Mouse (Mus musculus): Measurements from ENCODE around the gene Hsd11b2.

Hsd11b2 gene

DNA sequence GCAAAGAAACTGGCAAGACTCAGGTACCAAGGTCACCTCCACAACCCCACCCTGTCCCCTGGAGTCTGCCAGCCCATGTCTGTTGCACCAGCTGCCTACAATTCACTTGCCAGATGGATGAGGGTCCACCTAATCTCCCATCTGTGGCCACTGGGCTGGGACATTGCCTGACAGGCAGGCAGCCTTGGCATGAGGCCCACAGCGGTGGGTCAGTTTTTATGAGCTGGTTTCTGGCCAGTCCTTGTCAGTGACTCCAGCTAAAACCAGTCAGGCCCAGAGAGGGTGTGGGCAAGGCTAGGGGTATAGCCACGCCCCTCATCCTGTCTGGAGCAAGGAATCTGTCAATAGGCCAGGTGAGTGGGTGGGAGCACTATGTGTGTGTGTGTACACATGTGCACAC lies 8.6 kb downstream of the Hsd11b2 start:
- no peak for DNase-seq (ENCODE audit: low read depth)

DNA sequence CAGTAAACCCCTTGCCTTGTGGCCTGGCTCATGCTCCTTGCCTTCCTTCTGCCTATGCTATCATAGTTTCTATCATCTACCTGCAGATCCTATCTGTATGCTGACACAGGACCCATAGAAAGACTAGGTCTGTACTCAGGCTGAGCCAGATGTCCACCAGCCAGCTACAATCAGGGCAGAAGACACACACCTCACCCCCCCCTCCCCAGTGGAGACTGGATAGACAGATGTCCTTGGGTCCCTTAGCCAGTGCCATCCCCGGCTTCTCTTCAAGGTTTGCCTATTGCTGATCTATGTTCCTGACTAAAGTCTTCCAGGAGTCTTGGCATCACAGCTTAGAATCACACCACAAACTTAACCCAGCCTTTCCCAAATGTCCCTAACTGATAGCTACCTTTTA lies 9.7 kb downstream of the Hsd11b2 start:
- no peak for DNase-seq (ENCODE audit: low read depth)

DNA sequence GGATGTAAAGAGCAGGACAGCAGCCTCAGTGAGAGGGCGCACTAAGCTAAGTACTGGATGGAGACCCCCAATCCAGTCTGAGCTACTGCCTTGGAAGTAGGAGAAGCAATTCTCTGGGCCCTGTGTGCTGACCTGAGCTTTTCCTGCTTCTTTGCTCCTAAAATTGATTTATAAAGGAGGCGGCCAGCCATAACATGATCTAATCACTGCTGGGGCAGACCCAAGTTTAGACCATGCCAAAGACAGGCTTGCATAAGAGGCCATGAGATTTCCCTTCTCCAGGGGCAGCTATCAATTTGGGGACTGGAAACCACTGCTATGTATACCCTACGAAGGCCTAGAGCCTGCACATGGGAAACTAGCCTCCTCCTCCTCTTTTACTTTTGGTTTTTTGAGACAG lies 10.7 kb downstream of the Hsd11b2 start:
- no peak for DNase-seq (ENCODE audit: low read depth)

DNA sequence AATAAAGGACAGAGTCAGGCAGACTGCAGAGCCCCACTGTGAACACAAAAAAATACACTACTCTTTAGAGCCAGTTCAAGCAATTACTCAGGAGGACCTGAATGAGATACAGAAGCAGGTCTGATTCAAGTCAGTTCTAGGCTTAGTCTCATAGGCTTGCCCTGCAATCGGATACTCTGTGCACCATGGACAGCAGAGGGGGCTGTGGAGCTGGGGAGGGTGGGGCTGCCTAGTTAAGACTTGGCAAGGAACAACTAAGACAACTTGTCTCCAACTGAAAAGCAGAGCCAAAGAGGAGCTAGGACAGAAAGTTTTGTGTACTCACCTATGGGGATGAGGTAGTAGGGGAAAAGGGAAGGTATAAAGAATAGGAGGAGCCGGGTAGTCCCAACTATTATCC lies 13.2 kb downstream of the Hsd11b2 start:
- DNase-seq (ENCODE audit: low read depth) = peak; percentile 79

DNA sequence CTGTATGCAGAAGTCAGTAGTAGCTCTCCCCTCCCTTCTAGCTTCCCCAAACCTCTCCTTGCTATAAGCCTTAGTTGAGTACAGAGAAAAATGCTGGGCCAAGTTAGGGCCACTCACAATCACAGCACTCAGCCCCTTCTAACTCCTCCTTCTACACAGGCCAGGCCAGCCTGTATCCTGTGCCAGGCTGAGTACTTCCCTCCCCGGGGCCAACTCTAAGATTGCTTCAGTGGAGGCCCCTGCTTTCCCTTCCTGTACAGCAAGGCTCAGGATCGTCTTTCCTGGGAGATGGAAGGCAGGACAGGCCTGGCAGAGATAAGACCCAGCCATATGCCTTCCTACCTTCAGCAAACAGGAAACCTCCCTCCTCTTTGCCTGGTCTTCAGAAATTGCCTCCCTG lies 14.9 kb downstream of the Hsd11b2 start:
- DNase-seq (ENCODE audit: low read depth) = no peak

DNA sequence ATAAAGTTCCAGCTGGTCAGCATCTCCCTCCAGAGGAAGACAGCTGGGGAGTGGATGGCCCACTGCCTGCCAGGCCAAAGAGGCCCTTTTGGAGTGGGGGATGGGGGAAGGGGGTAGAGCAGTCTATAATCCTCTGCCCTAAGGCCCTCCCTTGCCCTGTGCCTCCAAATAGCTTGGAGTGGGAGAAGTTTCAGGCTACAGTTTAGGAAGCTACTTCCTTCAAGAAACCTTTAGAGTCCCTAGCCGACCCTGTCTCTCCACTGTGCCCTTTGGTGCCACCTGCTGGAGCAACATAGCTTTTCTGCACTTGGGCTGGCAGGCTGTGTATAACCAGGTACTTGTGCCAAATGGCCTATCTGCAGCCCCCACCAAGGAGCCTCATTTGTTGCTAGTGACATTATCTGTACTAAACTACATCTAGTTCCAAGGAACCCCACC lies 15.4 kb downstream of the Hsd11b2 start:
- peak; percentile 80 for DNase-seq (ENCODE audit: low read depth)

DNA sequence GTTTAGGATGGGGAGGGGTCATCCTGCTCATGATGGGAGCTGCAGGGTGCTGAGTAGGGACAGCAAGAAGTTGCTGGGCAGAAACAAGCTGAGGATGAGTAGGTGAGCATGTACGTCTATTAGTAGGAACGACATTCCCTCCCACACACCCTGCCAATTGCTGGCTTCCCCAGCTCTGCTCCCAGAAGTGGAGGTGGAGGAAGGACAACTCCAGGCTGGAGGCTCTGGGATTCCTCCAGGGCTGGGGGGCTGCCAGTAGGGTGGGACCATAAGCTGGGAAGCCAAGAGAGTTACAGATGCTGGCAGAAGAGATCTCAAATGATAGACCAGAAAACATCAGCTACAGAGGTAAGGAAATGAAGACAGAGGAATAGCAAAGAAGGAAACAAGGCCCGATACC lies 18.0 kb downstream of the Hsd11b2 start:
- DNase-seq (ENCODE audit: low read depth) = no peak

DNA sequence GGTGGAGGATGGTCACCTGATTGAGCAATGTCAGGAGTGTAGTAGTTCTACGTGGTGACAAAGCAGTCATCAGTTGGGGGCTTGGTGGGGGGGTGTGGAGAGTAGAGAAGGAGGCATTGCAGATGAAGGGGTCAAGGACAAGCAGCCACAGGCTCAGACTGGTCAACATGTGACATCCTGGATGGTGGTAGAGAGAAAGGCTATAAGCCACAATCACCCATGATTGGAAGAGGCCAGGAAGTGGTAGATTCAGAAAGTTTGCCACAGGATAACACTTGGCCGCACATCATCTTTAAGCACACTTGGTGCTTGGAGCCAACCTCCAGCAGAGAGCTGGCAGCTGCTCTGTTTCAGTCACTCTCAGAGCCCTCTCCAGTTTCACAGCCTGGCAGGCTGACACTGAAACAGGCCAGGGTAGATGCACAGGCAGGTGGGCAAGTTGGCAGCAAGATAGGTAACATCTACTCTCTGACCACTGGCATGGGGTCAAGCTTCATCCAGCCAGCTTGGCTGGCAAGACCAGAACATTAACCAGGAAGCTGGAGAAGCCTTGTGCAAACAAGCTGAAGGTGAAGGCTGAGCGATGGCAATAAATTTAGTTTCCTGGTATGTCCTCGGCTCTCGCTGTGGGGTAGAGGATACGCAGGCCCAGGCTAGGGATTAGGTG lies 18.6 kb downstream of the Hsd11b2 start:
- no peak for DNase-seq (ENCODE audit: low read depth)

DNA sequence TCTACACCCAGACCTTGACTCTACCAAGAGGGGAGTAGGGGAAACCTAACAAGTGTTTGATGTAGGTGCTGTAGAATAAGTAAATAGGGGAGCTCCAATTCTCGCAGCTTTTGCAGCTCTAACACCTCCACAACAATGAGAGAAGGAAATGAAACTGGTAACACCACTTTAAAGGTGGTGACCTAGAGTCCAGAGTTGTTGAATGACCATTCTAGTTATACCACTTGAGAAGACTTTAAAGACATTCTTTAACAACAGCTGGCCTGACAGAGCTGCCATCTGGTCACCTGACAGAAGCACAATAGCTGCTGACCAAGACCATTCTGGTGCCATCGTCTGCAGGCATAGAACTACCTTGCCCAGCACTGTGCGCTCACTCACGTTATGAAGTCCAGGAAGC lies 20.4 kb downstream of the Hsd11b2 start:
- DNase-seq (ENCODE audit: low read depth) = no peak

DNA sequence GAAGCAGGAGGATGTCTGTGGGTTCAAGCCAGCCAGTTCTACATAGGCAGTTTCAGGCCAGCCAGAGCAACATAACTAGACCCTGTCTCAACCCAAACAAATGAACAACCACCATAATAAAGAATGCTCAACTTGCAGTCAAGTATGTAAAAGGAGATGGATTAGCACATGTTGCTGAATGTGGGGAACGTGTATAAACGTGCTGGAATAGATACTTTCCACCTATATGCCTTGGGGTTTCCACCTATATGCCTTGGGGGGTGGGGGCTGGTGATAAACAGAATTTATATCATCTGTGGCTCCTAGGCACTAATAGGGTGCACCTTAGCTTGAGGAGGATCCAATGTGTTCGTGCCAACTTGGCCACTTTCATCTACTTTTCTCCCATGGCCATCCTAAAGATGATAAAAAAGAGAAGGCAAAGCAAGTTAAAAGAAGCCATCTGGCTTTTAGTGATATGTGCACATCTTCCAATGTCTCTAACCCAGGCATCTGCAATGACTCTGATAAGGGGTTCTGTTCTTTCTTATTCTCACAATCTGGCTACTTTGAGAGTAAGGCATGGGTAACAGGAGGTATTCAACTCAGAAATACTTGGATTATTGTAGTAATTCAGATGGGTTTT lies 23.6 kb downstream of the Hsd11b2 start:
- DNase-seq (ENCODE audit: low read depth) = peak; percentile 77

DNA sequence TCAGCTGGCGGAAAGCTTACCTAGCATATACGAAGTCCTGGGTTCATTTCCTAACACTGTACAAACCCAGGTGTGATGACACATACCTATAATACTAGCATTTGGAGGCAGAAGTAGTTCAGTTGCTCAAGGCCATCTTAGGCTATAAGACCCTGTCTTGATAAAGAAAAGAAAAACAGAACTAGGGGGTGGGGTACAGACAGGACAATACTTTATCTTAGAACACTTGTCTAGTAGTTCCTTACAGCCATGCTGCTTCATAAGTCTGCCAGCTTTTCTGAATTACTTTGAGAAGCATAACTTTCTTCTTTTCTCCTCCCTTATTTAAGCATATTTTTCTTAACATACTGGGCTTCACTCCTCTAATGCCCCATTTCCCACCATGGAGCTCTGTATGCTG lies 24.3 kb downstream of the Hsd11b2 start:
- DNase-seq (ENCODE audit: low read depth) = no peak

DNA sequence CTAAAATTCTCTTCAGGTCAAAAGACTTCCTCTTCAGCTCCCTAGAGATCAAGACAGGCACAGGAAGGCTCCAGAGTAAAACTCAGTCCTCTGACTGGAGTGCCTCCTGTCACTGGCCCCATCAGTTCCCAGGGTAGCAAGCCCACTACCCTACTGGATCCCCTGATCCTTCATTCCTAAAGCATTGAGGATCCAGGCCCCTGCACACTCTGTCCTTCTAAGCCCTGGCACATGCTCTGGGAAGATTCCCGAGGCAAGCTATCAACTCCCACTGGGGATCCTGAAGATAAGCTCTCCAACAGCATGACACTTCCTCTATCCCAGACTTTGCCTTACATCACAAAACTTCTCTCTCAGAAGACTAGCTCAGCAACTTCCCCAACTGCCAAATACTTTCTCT lies 25.1 kb downstream of the Hsd11b2 start:
- no peak for DNase-seq (ENCODE audit: low read depth)

DNA sequence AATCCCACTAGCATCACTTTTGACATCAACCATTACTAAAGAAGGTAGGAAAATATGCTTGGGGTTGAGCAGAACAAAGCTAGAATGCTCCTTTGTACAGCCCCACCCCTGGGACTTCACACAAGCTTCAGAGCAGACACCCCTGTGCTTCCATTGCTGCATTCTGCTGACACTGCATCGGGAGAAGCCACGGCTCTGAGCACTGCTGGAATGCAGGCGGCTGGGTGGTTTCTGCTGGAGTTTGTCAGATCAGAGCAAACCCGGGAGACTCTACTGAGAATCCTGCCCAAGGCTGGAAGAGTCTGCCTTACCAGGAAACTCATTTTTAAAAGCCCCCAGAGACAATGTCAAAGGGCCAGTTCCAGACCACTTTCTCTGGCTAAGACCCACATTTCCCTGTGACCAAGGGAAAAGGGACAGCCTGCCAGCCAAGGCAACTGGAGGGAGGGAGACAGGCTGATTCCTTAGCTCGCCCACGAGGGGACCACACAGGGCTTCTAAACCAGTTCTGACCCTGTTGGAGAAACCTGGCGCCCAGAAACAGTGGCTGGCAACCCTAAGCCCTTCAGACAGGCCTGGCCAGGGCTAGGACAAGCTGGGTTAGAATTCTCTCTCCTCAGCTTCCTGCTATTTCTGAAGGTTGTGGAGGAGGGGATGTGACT lies 26.1 kb downstream of the Hsd11b2 start:
- no peak for DNase-seq (ENCODE audit: low read depth)

DNA sequence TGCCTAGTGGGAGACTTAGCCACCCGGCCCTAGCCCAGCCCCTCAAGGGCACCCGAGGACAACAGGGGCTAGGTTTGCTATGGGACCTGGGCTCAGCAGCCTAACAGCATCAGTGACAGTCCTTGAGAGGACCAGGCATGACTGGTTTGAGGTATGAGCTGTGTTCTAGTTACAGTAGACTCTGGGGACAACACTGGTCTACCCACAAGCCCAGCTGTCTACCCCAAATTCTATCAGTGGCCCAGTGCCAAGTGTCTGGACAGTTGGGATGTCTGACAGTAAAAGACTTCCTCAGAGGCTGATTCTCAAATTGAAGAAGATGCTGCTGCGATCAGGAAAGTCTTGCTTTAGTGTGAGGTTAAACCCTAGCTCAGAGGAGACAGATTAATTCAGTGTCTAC lies 26.7 kb downstream of the Hsd11b2 start:
- DNase-seq (ENCODE audit: low read depth) = no peak

DNA sequence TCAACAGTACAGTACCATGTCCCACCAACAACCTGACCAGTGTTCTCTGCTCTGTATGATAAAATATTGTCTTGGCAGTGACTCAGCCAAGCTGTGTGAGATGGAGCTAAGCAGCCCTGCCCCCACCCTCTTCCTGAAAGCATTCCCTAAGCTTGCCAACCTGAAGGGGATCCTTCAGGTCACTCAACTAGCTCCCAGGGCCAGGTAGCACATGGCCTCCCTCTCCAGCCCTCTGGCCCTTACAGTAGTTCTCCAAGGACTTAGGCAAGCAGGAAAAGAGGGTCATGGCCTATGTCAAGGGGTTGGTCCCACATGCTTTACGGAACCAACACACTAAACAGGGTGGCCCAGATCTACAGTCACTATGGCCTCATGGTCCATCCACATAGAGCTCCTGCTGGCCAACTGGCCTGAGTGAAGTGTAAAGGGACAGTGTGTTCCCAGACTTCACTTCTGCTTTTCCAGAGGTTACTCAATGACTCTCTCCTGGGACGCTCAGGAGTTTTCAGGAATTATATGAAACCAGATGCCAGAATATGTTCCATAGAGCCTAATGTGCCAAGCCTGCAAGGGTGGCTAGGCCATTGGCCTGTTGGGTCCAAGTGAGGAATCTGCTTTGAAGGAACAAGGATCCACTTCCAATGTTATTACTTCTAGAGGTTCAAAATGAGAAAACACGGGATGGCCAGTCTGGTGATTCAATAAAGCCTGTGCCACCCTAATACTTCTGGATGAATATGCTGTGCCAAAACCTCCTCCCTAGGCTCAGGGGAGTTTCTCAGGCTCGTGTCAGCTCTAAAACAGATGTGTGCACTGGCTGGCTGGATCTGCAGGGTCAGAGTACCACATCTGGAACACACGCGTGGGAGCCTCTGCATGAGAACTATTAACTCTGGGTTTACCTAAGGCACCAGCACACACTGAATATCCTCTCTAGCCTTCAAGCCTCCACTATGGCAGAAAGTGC lies 28.1 kb downstream of the Hsd11b2 start:
- DNase-seq (ENCODE audit: low read depth) = no peak

DNA sequence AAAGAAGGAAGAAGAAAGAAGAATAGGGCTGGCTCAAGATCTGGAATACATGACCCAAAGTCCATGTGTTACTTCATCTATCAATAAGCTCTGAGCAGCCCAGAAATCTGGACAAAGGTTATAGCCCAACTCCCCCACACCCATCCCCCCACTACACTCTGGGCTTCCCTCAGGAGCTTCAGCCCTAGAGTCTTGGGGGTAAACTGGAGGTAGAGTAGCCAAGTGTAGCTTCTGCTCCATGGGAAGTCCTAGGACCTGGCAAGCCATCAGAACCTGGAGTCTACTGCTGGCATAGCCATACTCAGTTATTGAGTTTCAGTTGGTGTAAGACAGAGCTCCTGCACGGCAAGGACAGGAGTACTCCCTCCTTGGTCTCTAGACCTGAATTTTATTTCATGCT lies 31.0 kb downstream of the Hsd11b2 start:
- no peak for DNase-seq (ENCODE audit: low read depth)

DNA sequence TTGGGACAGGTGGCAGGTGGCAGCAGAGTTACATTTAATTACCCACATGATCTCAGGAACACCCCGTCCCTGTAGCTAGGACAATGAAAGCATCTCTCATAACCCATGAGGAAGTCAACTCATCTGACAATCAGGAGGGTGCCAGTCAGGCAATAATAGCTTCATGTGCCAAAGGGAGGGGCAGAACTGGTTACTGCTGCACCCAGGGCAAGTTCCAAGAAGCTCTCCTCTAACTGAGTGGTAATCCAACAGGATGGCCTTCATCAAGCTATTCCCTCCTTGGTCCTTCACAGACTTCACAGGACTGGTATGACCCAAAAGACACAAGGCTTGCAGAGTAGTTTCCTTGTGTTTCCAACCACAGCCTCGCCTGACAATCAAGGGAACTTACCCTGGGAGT lies 31.5 kb downstream of the Hsd11b2 start:
- DNase-seq (ENCODE audit: low read depth) = no peak

DNA sequence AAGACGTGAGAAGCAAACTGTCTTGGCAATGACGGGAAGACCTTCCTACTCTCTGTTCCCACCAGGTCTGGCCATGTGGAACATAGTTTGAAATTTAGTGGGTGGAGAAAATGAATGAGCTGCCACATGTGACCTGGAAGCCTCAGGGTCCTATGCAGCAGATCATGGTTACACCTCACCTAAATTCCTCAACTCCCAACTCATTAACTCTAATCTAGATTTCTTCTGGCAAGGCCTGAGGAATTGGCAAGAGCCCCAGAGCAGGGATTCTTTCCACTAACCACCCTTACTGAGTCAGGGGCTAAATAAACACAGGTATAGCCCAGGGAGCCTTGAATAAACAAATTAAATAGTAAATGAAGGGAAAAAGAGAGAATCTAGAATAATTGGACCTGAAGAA lies 33.5 kb downstream of the Hsd11b2 start:
- no peak for DNase-seq (ENCODE audit: low read depth)

DNA sequence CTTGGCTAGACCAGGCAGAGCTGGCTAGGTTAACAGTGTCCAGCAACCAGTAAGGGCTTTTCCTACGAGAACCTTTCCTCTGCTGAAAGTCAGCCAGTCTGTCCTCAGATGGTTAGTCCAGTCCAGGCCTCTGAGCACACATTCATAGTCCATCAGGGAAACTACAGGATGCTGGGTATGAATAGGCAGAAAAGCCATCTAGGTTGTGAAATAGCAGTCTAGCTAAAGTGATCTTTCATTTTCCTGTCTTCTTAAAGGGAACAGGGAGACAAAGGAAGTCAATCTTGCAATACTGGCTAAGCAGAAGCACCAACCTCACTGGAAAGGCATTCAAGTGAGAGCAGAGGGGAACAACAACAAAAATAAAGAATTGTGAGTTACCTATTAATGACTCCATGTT lies 34.3 kb downstream of the Hsd11b2 start:
- no peak for DNase-seq (ENCODE audit: low read depth)

DNA sequence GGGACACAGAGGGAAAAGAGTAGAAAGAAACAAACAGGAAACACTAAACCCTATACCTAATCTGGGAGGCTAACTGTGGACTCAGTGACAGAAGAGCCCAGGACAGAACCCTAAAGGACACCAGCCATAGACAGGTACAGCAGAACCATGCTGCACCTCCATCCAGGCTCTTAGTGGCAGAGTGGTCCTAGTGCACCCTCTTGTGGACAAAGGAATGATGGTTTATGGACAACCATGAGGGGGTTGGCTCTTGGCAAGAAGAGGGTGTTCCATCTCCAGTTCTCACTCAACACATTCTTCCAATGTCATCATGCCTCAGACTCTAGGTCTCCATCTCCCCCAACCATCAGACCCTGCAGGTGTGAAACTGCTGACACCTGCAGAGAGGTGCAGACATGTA lies 35.5 kb downstream of the Hsd11b2 start:
- DNase-seq (ENCODE audit: low read depth) = peak; percentile 65

DNA sequence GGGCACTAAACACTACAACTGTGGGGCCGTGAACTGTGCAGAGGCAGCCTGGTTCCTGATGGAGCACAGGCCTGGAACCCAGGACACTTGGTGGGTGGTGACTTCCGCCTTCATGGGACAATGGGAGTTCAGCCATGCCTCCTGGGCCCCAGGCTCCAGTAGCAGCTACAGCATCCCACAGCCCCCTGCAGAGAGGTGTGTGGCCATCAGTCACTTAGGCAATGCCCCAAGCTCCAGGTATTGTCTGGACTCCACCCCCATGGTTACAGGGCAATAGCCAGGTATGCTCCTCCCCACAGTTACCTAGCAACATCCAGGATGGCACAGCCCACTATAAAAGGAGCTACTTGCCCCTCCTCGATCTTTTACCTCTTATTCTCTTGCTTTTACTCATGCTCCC lies 36.7 kb downstream of the Hsd11b2 start:
- no peak for DNase-seq (ENCODE audit: low read depth)

DNA sequence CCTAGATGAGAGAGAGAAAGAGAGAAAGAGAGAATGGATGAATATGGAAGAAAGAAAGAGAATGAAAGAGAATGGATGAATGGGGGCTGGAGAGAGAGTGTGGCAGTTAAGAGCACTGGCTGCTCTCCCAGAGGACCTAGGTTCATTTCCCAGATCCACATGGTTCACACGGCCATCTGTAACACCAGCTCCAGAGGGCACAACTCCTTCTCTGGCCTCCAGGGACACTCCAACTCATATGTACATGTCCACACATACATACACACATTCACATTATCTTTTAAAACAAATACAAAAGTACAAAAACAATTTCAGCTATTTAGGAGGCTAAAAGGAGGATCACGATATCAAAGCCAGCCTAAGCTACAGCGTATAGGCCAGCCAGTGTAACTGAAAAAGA lies 44.3 kb downstream of the Hsd11b2 start:
- no peak for DNase-seq (ENCODE audit: low read depth)

DNA sequence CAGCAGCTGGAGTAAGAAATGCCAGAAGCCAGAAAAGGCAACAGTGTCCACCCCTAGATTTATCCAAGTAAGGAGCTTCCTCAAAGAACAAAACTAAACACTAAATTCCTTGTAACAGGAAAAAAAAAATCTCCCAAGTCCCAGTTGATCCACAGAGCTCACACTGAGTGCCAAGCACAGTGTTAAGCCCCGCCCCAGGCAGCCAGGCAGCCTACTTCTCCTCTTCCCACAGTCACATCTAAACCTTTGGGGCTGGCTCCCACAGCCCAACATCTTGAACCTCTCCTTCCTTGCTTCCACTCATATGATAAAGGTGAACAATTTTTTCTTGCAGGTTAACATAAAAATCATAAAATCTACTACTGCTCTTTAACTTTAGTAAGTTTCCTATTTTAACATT lies 45.3 kb downstream of the Hsd11b2 start:
- no peak for DNase-seq (ENCODE audit: low read depth)

Data from c-Kit-positive CD71-positive TER-119-negative erythroid progenitor cells, embryonic 14.5 days (primary cell).